Mouse (Mus musculus): Measurements from ENCODE around the gene Akr1d1. TPM values are rescaled to one million over a fixed set of nuclear protein-coding genes. Genes with fewer than 3 reads are reported as not detected.

The Akr1d1 gene
- total and polyA plus RNA-seq, 2 experiments: 73.2 to 301 TPM

- WGBS: 18% methylated on average over 3 of the region's 3 CpGs
- TF ChIP-seq POLR2A (IDR thresholded peaks at IDR 0.05; ENCODE audit: extremely low read depth, insufficient read depth, low read length): no peak
- Histone ChIP-seq H3K79me2 (ENCODE audit: control insufficient read depth, insufficient read depth, low read length) (peaks cover 17% of the 10 kb centered on the region; the same call in 1 of the 2 replicates), H3K27ac (replicated peaks; ENCODE audit: insufficient read depth, low read depth, low read length) (peak overlapping the region; percentile 69), H3K9ac (ENCODE audit: low read depth, low read length) (no peak overlapping the region), H3K4me3 (ENCODE audit: insufficient read depth, low read depth, low read length) (peak overlapping the region; percentile 17; the same call in 1 of the 2 replicates), H3K4me1 (ENCODE audit: control insufficient read depth, insufficient read depth, low read length) (peaks cover 35% of the 10 kb centered on the region), H3K36me3 (ENCODE audit: control insufficient read depth, insufficient read depth, low read length) (peaks cover 10% of the 10 kb centered on the region), H3K27me3 (ENCODE audit: control insufficient read depth, insufficient read depth, low read length) (no peaks in the 10 kb centered on the region)
- peak; percentile 89 for DNase-seq (ENCODE audit: extremely low read depth, low read depth, low spot score)
These were observed 2.1 kb downstream of the Akr1d1 start for GRCm38 (mm10) chr6:37532036-37532435.

- TF ChIP-seq CTCF (IDR thresholded peaks at IDR 0.05; ENCODE audit: low read depth, low read length) (no peak), POLR2A (IDR thresholded peaks at IDR 0.05; ENCODE audit: extremely low read depth, insufficient read depth, low read length) (no peak)
- 57% methylated on average over 3 of the region's 3 CpGs for WGBS
- no peaks in the 10 kb centered on the region for H3K27me3 ChIP-seq (ENCODE audit: control insufficient read depth, insufficient read depth, low read length)
- H3K79me2 ChIP-seq (ENCODE audit: control insufficient read depth, insufficient read depth, low read length): peaks cover 7% of the 10 kb centered on the region; the same call in 1 of the 2 replicates
- peaks cover 10% of the 10 kb centered on the region for H3K36me3 ChIP-seq (ENCODE audit: control insufficient read depth, insufficient read depth, low read length)
- H3K4me3 ChIP-seq (ENCODE audit: insufficient read depth, low read depth, low read length): no peak overlapping the region
- H3K9ac ChIP-seq (ENCODE audit: low read depth, low read length): no peak overlapping the region
- H3K4me1 ChIP-seq (ENCODE audit: control insufficient read depth, insufficient read depth, low read length): peaks cover 46% of the 10 kb centered on the region
- DNase-seq (ENCODE audit: extremely low read depth, low read depth, low spot score): no peak
- H3K27ac ChIP-seq (replicated peaks; ENCODE audit: insufficient read depth, low read depth, low read length): peak overlapping the region; percentile 5
These were observed 6.9 kb downstream of the Akr1d1 start for GRCm38 (mm10) chr6:37536831-37537230.

DNA sequence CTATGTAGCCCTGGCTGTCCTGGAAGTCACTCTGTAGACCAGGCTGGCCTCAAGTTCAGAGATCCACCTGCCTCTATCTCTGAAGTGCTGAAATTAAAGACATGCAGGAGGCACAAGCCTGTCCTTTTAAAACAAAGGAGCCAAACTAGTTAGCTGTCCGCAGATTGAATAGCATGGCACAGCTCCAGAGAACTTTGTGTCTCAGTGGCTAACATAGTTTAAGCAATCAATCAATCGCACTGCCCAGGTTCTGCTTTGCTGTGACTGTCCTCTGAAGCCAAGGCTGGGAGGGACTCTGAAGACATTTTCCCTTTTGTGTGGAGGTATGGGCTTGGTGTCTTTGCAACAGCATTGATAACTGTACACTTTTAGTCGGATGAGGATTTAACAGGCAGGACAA is 7.8 kb downstream of the Akr1d1 start:
- Histone ChIP-seq H3K4me3 (ENCODE audit: insufficient read depth, low read depth, low read length) (no peak overlapping the region), H3K36me3 (ENCODE audit: control insufficient read depth, insufficient read depth, low read length) (peaks cover 7% of the 10 kb centered on the region), H3K27ac (replicated peaks; ENCODE audit: insufficient read depth, low read depth, low read length) (peak overlapping the region; percentile 95), H3K4me1 (ENCODE audit: control insufficient read depth, insufficient read depth, low read length) (peaks cover 41% of the 10 kb centered on the region), H3K9ac (ENCODE audit: low read depth, low read length) (no peak overlapping the region), H3K79me2 (ENCODE audit: control insufficient read depth, insufficient read depth, low read length) (peaks cover 3% of the 10 kb centered on the region; the same call in 1 of the 2 replicates), H3K27me3 (ENCODE audit: control insufficient read depth, insufficient read depth, low read length) (no peaks in the 10 kb centered on the region)
- 25% methylated on average over 3 of the region's 3 CpGs for WGBS
- no peak for TF ChIP-seq CTCF (IDR thresholded peaks at IDR 0.05; ENCODE audit: low read depth, low read length)
- no peak for TF ChIP-seq POLR2A (IDR thresholded peaks at IDR 0.05; ENCODE audit: extremely low read depth, insufficient read depth, low read length)
- DNase-seq (ENCODE audit: extremely low read depth, low read depth, low spot score): peak; percentile 98

DNA sequence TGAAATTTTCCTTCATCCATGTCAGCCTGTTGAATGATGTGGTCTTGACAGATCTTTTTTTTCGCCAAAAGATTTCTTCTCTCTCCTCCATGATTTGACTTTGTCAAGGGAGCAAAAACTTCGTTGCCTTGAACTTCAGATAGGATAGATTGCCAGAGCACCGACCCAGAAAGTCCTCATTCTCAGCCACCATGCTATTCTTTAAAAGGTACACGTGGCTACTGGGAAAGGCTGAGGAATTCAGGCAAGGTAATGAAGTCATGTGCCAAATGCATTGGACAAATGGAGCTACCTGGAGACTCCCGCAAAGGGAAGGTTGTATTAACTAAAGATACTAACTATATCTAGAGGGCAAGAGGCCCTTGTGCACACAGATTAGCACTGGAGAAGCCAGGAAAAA is 8.8 kb downstream of the Akr1d1 start:
- Histone ChIP-seq H3K4me3 (ENCODE audit: insufficient read depth, low read depth, low read length) (no peak overlapping the region), H3K4me1 (ENCODE audit: control insufficient read depth, insufficient read depth, low read length) (peaks cover 38% of the 10 kb centered on the region), H3K27me3 (ENCODE audit: control insufficient read depth, insufficient read depth, low read length) (no peaks in the 10 kb centered on the region), H3K79me2 (ENCODE audit: control insufficient read depth, insufficient read depth, low read length) (peaks cover 3% of the 10 kb centered on the region; the same call in 1 of the 2 replicates), H3K27ac (replicated peaks; ENCODE audit: insufficient read depth, low read depth, low read length) (peak overlapping the region; percentile 95), H3K9ac (ENCODE audit: low read depth, low read length) (no peak overlapping the region), H3K36me3 (ENCODE audit: control insufficient read depth, insufficient read depth, low read length) (peaks cover 6% of the 10 kb centered on the region)
- WGBS: 39% methylated on average over 5 of the region's 5 CpGs
- no peak for TF ChIP-seq CTCF (IDR thresholded peaks at IDR 0.05; ENCODE audit: low read depth, low read length)
- no peak for TF ChIP-seq POLR2A (IDR thresholded peaks at IDR 0.05; ENCODE audit: extremely low read depth, insufficient read depth, low read length)
- DNase-seq (ENCODE audit: extremely low read depth, low read depth, low spot score): peak; percentile 45

GRCm38 (mm10) chr6:37539403-37539802 is 9.4 kb downstream of the Akr1d1 start:
- WGBS: 21% methylated on average over 9 of the region's 9 CpGs
- DNase-seq (ENCODE audit: extremely low read depth, low read depth, low spot score): peak; percentile 78
- no peaks in the 10 kb centered on the region for H3K79me2 ChIP-seq (ENCODE audit: control insufficient read depth, insufficient read depth, low read length)
- H3K4me3 ChIP-seq (ENCODE audit: insufficient read depth, low read depth, low read length): no peak overlapping the region
- H3K4me1 ChIP-seq (ENCODE audit: control insufficient read depth, insufficient read depth, low read length): peaks cover 34% of the 10 kb centered on the region
- no peaks in the 10 kb centered on the region for H3K27me3 ChIP-seq (ENCODE audit: control insufficient read depth, insufficient read depth, low read length)
- peak overlapping the region; percentile 95 for H3K27ac ChIP-seq (replicated peaks; ENCODE audit: insufficient read depth, low read depth, low read length)
- H3K9ac ChIP-seq (ENCODE audit: low read depth, low read length): peak overlapping the region; percentile 59
- H3K36me3 ChIP-seq (ENCODE audit: control insufficient read depth, insufficient read depth, low read length): peaks cover 6% of the 10 kb centered on the region
- no peak for TF ChIP-seq CTCF (IDR thresholded peaks at IDR 0.05; ENCODE audit: low read depth, low read length)
- TF ChIP-seq POLR2A (IDR thresholded peaks at IDR 0.05; ENCODE audit: extremely low read depth, insufficient read depth, low read length): no peak

DNA sequence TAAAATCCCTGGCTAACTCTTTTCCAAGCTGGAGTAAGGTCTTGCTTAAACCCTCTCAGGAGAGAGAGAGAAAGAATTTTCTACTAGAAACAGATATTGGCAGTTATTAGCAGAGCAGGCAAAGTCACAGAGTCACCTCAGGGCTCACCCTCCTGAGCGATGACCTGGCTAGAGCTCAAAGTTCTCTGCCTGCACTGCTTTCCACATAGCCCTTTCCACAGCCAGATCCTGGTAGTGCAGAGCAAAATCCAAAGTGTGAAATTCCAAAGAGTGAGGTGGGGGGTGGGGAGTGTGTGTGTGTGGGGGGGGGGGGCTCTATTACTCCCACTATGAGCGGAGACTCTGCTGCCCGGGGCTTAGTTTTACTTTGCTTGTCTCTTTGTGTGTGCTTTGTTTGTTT is 10.1 kb downstream of the Akr1d1 start:
- Histone ChIP-seq H3K27ac (replicated peaks; ENCODE audit: insufficient read depth, low read depth, low read length) (peak overlapping the region; percentile 95), H3K27me3 (ENCODE audit: control insufficient read depth, insufficient read depth, low read length) (no peaks in the 10 kb centered on the region), H3K36me3 (ENCODE audit: control insufficient read depth, insufficient read depth, low read length) (peaks cover 10% of the 10 kb centered on the region), H3K4me3 (ENCODE audit: insufficient read depth, low read depth, low read length) (no peak overlapping the region), H3K79me2 (ENCODE audit: control insufficient read depth, insufficient read depth, low read length) (no peaks in the 10 kb centered on the region), H3K4me1 (ENCODE audit: control insufficient read depth, insufficient read depth, low read length) (peaks cover 34% of the 10 kb centered on the region), H3K9ac (ENCODE audit: low read depth, low read length) (no peak overlapping the region)
- peak; percentile 98 for DNase-seq (ENCODE audit: extremely low read depth, low read depth, low spot score)
- TF ChIP-seq CTCF (IDR thresholded peaks at IDR 0.05; ENCODE audit: low read depth, low read length) (no peak), POLR2A (IDR thresholded peaks at IDR 0.05; ENCODE audit: extremely low read depth, insufficient read depth, low read length) (no peak)
- WGBS: 19% methylated on average over 3 of the region's 3 CpGs

Measured in liver, adult 2 months (tissue).